Mouse (Mus musculus) liver, embryonic 12.5 days (tissue): ENCODE measurements at regions not wholly inside any gene's neighbourhood (a gene's known extent, or its start where the extent isn't known, plus 50 kb on each side); places are given as distances from the start of the nearest gene placed in this dataset.
"Not testable (repeated sequence)": the region's sequence is repeated elsewhere in the genome, so short reads cannot be mapped to it uniquely, and the experiment has no call there.

Source experiments
- ATAC-seq: fragments of 200-750 bp; cut with Nextera tagmentation; 2 replicates; pipeline ENCODE4 v1.8.0; 2017; ENCODE audit warnings: moderate number of reproducible peaks, mild to moderate bottlenecking, moderate library complexity
- H3K27ac ChIP-seq: fragments of 300-500 bp; sonication (generic); 2 replicates; pipeline ENCODE4 v1.5.1; 2016; ENCODE audit warnings: mild to moderate bottlenecking
- H3K27me3 ChIP-seq: fragments of 300-500 bp; sonication (generic); replicated peaks from 2 replicates; pipeline ENCODE4 v1.6.1; 2016; ENCODE audit warnings: mild to moderate bottlenecking, moderate library complexity
- H3K36me3 ChIP-seq: fragments of 300-500 bp; sonication (generic); 2 replicates; pipeline ENCODE4 v1.6.1; 2016; ENCODE audit warnings: mild to moderate bottlenecking, moderate library complexity
- H3K4me1 ChIP-seq: fragments of 300-500 bp; sonication (generic); 2 replicates; pipeline ENCODE4 v1.6.1; 2016
- H3K4me2 ChIP-seq: fragments of 300-500 bp; sonication (generic); 2 replicates; pipeline ENCODE4 v1.6.1; 2016; ENCODE audit warnings: mild to moderate bottlenecking, moderate library complexity
- H3K4me3 ChIP-seq: fragments of 300-500 bp; sonication (generic); 2 replicates; pipeline ENCODE4 v1.5.1; 2016; ENCODE audit warnings: mild to moderate bottlenecking, moderate library complexity
- H3K9ac ChIP-seq: fragments of 300-500 bp; sonication (generic); 2 replicates; pipeline ENCODE4 v1.6.1; 2016; ENCODE audit warnings: mild to moderate bottlenecking, moderate library complexity
- H3K9me3 ChIP-seq: fragments of 300-500 bp; sonication (generic); replicated peaks from 2 replicates; pipeline ENCODE4 v1.6.1; 2016; ENCODE audit warnings: mild to moderate bottlenecking, moderate library complexity
- WGBS: fragments of 180-500 bp; shearing (Covaris S2); methylation state at CpG from one replicate; pipeline ENCODE4 v1.1.7; 2016; ENCODE audit not compliant: insufficient replicate concordance; 5-methylcytosine and 5-hydroxymethylcytosine counted together

GRCm38 (mm10) chr17:85859926-85860707 is 172.0 kb upstream of the Six2 start:
- H3K9me3 ChIP-seq = no peaks in the 10 kb centered on the region
- WGBS = 76% methylated on average over 15 of the region's 15 CpGs
- peaks cover 13% of the 10 kb centered on the region; the same call in 1 of the 2 replicates for H3K27me3 ChIP-seq
- no peaks in the 10 kb centered on the region for H3K4me1 ChIP-seq
- ATAC-seq = no peak
- no peaks in the 10 kb centered on the region for H3K36me3 ChIP-seq
- no peak overlapping the region for H3K4me3 ChIP-seq
- H3K27ac ChIP-seq = no peak overlapping the region
- H3K4me2 ChIP-seq = no peak overlapping the region
- no peak overlapping the region for H3K9ac ChIP-seq

GRCm38 (mm10) chr17:85858516-85858915 is 170.4 kb upstream of the Six2 start:
- H3K4me2 ChIP-seq = no peak overlapping the region
- no peak overlapping the region for H3K27ac ChIP-seq
- no peaks in the 10 kb centered on the region for H3K9me3 ChIP-seq
- no peak overlapping the region for H3K9ac ChIP-seq
- H3K27me3 ChIP-seq = peaks cover 13% of the 10 kb centered on the region; the same call in 1 of the 2 replicates
- no peaks in the 10 kb centered on the region for H3K36me3 ChIP-seq
- H3K4me1 ChIP-seq = no peaks in the 10 kb centered on the region
- WGBS = 60% methylated on average over 2 of the region's 2 CpGs
- no peak for ATAC-seq
- H3K4me3 ChIP-seq = no peak overlapping the region

GRCm38 (mm10) chr17:85857705-85858472 is 169.8 kb upstream of the Six2 start:
- no peak overlapping the region for H3K4me3 ChIP-seq
- H3K9ac ChIP-seq = no peak overlapping the region
- no peak for ATAC-seq
- H3K9me3 ChIP-seq = no peaks in the 10 kb centered on the region
- H3K27ac ChIP-seq = no peak overlapping the region
- no peaks in the 10 kb centered on the region for H3K4me1 ChIP-seq
- H3K4me2 ChIP-seq = no peak overlapping the region
- 52% methylated on average over 22 of the region's 22 CpGs for WGBS
- peaks cover 10% of the 10 kb centered on the region; the same call in 1 of the 2 replicates for H3K27me3 ChIP-seq
- H3K36me3 ChIP-seq = no peaks in the 10 kb centered on the region

GRCm38 (mm10) chr17:85856894-85857293 is 168.8 kb upstream of the Six2 start:
- H3K36me3 ChIP-seq, H3K9ac ChIP-seq, H3K4me1 ChIP-seq, H3K27me3 ChIP-seq, H3K27ac ChIP-seq, ATAC-seq, H3K4me3 ChIP-seq, H3K9me3 ChIP-seq, H3K4me2 ChIP-seq: not testable (repeated sequence)
- 48% methylated on average over 4 of the region's 5 CpGs for WGBS

GRCm38 (mm10) chr17:85853156-85853555 is 165.1 kb upstream of the Six2 start:
- H3K36me3 ChIP-seq = no peaks in the 10 kb centered on the region
- no peak overlapping the region for H3K4me3 ChIP-seq
- H3K9ac ChIP-seq = no peak overlapping the region
- no peaks in the 10 kb centered on the region for H3K27me3 ChIP-seq
- no peak for ATAC-seq
- no peak overlapping the region for H3K27ac ChIP-seq
- no peak overlapping the region for H3K4me2 ChIP-seq
- H3K4me1 ChIP-seq = no peaks in the 10 kb centered on the region
- H3K9me3 ChIP-seq = no peaks in the 10 kb centered on the region
- 62% methylated on average over 5 of the region's 5 CpGs for WGBS

- H3K9ac ChIP-seq = no peak overlapping the region
- no peak overlapping the region for H3K27ac ChIP-seq
- 70% methylated on average over 3 of the region's 3 CpGs for WGBS
- no peak overlapping the region for H3K4me3 ChIP-seq
- H3K9me3 ChIP-seq = no peaks in the 10 kb centered on the region
- H3K36me3 ChIP-seq = no peaks in the 10 kb centered on the region
- ATAC-seq = no peak
- H3K27me3 ChIP-seq = no peaks in the 10 kb centered on the region; the same call in 1 of the 2 replicates
- no peak overlapping the region for H3K4me2 ChIP-seq
- no peaks in the 10 kb centered on the region for H3K4me1 ChIP-seq
These were observed 160.5 kb upstream of the Six2 start for GRCm38 (mm10) chr17:85848526-85848925.

- H3K4me3 ChIP-seq = no peak overlapping the region
- ATAC-seq = no peak
- H3K9me3 ChIP-seq = no peaks in the 10 kb centered on the region
- H3K27ac ChIP-seq = no peak overlapping the region
- no peak overlapping the region for H3K9ac ChIP-seq
- no peaks in the 10 kb centered on the region for H3K36me3 ChIP-seq
- WGBS = 68% methylated on average over 7 of the region's 7 CpGs
- no peaks in the 10 kb centered on the region; the same call in 1 of the 2 replicates for H3K27me3 ChIP-seq
- H3K4me2 ChIP-seq = no peak overlapping the region
- no peaks in the 10 kb centered on the region for H3K4me1 ChIP-seq
These were observed 159.7 kb upstream of the Six2 start for GRCm38 (mm10) chr17:85847756-85848155.

- Histone ChIP-seq H3K9me3 (no peaks in the 10 kb centered on the region), H3K4me2 (no peak overlapping the region), H3K9ac (no peak overlapping the region), H3K27ac (no peak overlapping the region), H3K36me3 (no peaks in the 10 kb centered on the region), H3K4me3 (no peak overlapping the region), H3K4me1 (no peaks in the 10 kb centered on the region), H3K27me3 (no peaks in the 10 kb centered on the region; the same call in 1 of the 2 replicates)
- ATAC-seq = no peak
- WGBS = 56% methylated on average over 6 of the region's 6 CpGs
These were observed 157.0 kb upstream of the Six2 start for GRCm38 (mm10) chr17:85845059-85845458.

- Histone ChIP-seq H3K27me3 (no peaks in the 10 kb centered on the region; the same call in 1 of the 2 replicates), H3K27ac (no peak overlapping the region), H3K36me3 (no peaks in the 10 kb centered on the region), H3K4me1 (no peaks in the 10 kb centered on the region), H3K9ac (no peak overlapping the region), H3K9me3 (no peaks in the 10 kb centered on the region), H3K4me2 (no peak overlapping the region), H3K4me3 (no peak overlapping the region)
- WGBS = 80% methylated on average over 13 of the region's 13 CpGs
- ATAC-seq = no peak
These were observed 156.4 kb upstream of the Six2 start for GRCm38 (mm10) chr17:85844486-85844885.

- Histone ChIP-seq H3K4me3 (no peak overlapping the region), H3K4me1 (no peaks in the 10 kb centered on the region), H3K27ac (no peak overlapping the region), H3K27me3 (0 out of 2 replicates have a peak, but pooled peaks cover 3% of the 10 kb centered on the region), H3K9me3 (no peaks in the 10 kb centered on the region), H3K36me3 (no peaks in the 10 kb centered on the region), H3K9ac (no peak overlapping the region), H3K4me2 (no peak overlapping the region)
- ATAC-seq = no peak
- 74% methylated on average over 19 of the region's 19 CpGs for WGBS
These were observed 135.0 kb upstream of the Six2 start for GRCm38 (mm10) chr17:85823036-85823435.

- 0 out of 2 replicates have a peak, but pooled peaks cover 5% of the 10 kb centered on the region for H3K27me3 ChIP-seq
- WGBS = 70% methylated on average over 4 of the region's 4 CpGs
- H3K27ac ChIP-seq = no peak overlapping the region
- H3K9me3 ChIP-seq = no peaks in the 10 kb centered on the region
- no peak overlapping the region for H3K9ac ChIP-seq
- no peak overlapping the region for H3K4me2 ChIP-seq
- H3K4me3 ChIP-seq = no peak overlapping the region
- no peaks in the 10 kb centered on the region for H3K4me1 ChIP-seq
- H3K36me3 ChIP-seq = no peaks in the 10 kb centered on the region
- no peak for ATAC-seq
These were observed 133.8 kb upstream of the Six2 start for GRCm38 (mm10) chr17:85821861-85822260.
